Mouse (Mus musculus) forebrain, postnatal 0 days (tissue): ENCODE results near the gene Ddx56. TPM values are rescaled to one million over a fixed set of nuclear protein-coding genes. Genes with fewer than 3 reads are reported as not detected.

Experiments
- ATAC-seq: fragments of 200-750 bp; cut with Nextera tagmentation; 2 replicates; pipeline ENCODE4 v1.8.0; 2017; ENCODE audit warnings: mild to moderate bottlenecking, moderate library complexity
- DNase-seq: peaks from one replicate; pipeline ENCODE4 v3.0.0-alpha.2; 2015
- H3K27ac ChIP-seq: fragments of 300-500 bp; sonication (generic); 2 replicates; pipeline ENCODE4 v1.5.1; 2014; ENCODE audit warnings: low read depth, mild to moderate bottlenecking, antibody characterized with exemption, low read length, moderate library complexity, mixed read lengths
- H3K27me3 ChIP-seq: fragments of 300-500 bp; sonication (generic); 2 replicates; pipeline ENCODE4 v1.6.1; 2014; ENCODE audit warnings: mild to moderate bottlenecking, low read length, mixed read lengths; ENCODE audit not compliant: insufficient read depth
- H3K36me3 ChIP-seq: fragments of 300-500 bp; sonication (generic); 2 replicates; pipeline ENCODE4 v1.6.1; 2014; ENCODE audit warnings: mild to moderate bottlenecking, moderate library complexity; ENCODE audit not compliant: insufficient read depth
- H3K4me1 ChIP-seq: fragments of 300-500 bp; sonication (generic); 2 replicates; pipeline ENCODE4 v1.6.1; 2014; ENCODE audit warnings: antibody characterized with exemption; ENCODE audit not compliant: insufficient read depth
- H3K4me2 ChIP-seq: fragments of 300-500 bp; sonication (generic); 2 replicates; pipeline ENCODE4 v1.6.1; 2014; ENCODE audit warnings: low read depth, mild to moderate bottlenecking, moderate library complexity
- H3K4me3 ChIP-seq: fragments of 300-500 bp; sonication (generic); 2 replicates; pipeline ENCODE4 v1.5.1; 2014; ENCODE audit warnings: low read depth, low read length, mixed read lengths
- H3K9ac ChIP-seq: fragments of 300-500 bp; sonication (generic); 2 replicates; pipeline ENCODE4 v1.6.1; 2014; ENCODE audit warnings: mild to moderate bottlenecking
- H3K9me3 ChIP-seq: fragments of 300-500 bp; sonication (generic); 2 replicates; pipeline ENCODE4 v1.6.1; 2016; ENCODE audit warnings: low read length
- CTCF ChIP-seq: sonication (generic); IDR thresholded peaks from 2 replicates; pipeline ENCODE4 v1.5.1; 2016; ENCODE audit warnings: antibody characterized with exemption, control low read depth, low read depth
- WGBS: fragments of 180-500 bp; shearing (Covaris S2); extraction: QIAGEN DNeasy Blood & Tissue Kit; methylation state at CpG from one replicate; pipeline ENCODE4 v1.1.7; 2014; 5-methylcytosine and 5-hydroxymethylcytosine counted together
- polyA plus RNA-seq: library from polyadenylated mRNA; unstranded; fragments of >200 nt; fragmentation: Nextera tagmentation; extraction: Ambion mirVana; gene quantifications from 2 replicates; pipeline ENCODE4 v1.2.1, GENCODE M21; 2015
- total RNA-seq: library from RNA; depleted of rRNA; stranded (reverse); fragments of >200 nt; gene quantifications from 2 replicates; pipeline ENCODE4 v1.2.3, GENCODE M21; 2014; rRNA removed

The Ddx56 gene
- total RNA-seq, result 70.4 and 76.9 TPM in 2 replicates
- polyA plus RNA-seq, result 65.7 and 71.3 TPM in 2 replicates

DNA sequence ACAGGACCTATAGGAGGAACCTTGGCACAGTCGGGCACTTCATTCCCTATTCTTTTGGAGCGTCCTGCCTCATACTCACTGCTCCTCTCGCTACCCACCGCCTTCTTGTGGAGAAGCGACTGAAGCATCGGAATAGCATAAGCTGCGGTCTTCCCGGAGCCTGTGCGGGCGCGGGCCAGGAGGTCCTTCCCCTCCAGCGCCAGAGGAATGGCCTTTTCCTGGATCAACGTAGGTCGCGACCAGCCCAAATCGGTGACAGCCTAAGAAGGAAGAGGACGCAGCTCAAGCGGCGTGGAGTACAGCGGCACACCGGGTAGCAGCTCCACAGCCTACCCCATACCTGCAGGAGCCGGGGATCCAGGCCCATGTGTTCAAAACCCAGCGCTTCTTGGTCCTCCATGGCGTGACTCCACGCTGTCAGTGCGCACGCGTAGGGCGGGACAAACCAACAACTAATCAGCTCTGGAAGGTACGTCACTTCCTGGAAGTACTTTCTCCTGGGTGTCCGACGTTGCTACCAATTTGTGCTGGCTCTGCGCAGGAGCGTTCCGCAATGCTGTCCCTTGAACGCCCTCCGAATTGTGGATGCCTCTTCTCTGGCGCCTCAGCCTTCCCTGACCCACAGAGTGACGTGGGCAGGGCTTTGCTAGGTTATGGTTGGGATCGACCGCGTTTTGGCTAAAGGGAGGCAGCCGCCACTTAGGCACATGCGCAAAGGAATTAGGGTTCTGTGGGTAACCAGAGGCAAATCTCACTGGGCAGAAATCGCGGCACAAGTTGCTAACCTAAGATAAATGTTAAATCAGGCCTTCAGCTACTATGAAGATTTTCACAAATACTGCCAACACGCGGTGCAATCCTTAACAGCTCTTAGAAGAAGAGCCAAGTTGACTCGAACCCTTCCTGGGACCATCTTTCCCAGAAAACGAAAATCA is at the start of gene Ddx56:
Ddx56 (minus strand) TSS at position 453 of the 935 bp plus-strand sequence.
- peak within 1 kb of the TSS; percentile 76 for H3K4me2 ChIP-seq
- H3K4me3 ChIP-seq, result peak within 1 kb of the TSS; percentile 81
- peaks cover 10% of the 10 kb centered on the region for H3K4me1 ChIP-seq
- H3K27ac ChIP-seq, result peak within 1 kb of the TSS; percentile 94
- ATAC-seq (peak; percentile 99), DNase-seq (peak; percentile 95)
- H3K9me3 ChIP-seq, result no peaks in the 10 kb centered on the region
- WGBS, result 3% methylated on average over 50 of the region's 50 CpGs
- H3K9ac ChIP-seq, result peak within 1 kb of the TSS; percentile 64
- H3K27me3 ChIP-seq, result no peaks in the 10 kb centered on the region
- peaks cover 55% of the 10 kb centered on the region for H3K36me3 ChIP-seq
- TF ChIP-seq CTCF, result 0 out of 2 replicates have a peak, but pooled peaks have one; percentile 1

DNA sequence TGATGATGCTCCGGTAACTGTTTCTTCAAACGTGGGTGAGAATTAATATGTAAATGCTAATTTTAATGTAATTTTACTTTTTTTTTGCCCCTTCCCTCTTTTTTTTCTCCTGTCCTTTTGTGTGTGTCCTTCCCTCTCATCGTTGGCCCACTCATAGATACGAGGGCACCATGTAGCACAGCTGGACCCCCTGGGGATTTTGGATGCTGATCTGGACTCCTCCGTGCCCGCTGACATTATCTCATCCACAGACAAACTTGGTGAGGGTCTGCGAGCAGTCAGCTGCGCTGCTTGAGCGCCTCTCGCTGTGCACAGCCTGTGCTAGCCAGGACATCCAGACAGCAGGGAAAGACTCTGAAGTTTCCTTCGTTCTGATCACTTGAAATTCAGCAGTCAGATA is 49.2 kb upstream of the Ddx56 start:
- no peak overlapping the region for H3K9ac ChIP-seq
- ATAC-seq, result no peak
- TF ChIP-seq CTCF, result no peak
- DNase-seq, result no peak
- no peaks in the 10 kb centered on the region for H3K9me3 ChIP-seq
- no peak overlapping the region for H3K27ac ChIP-seq
- H3K36me3 ChIP-seq, result peaks cover 35% of the 10 kb centered on the region
- H3K27me3 ChIP-seq, result no peaks in the 10 kb centered on the region
- no peak overlapping the region for H3K4me2 ChIP-seq
- WGBS, result 84% methylated on average over 11 of the region's 11 CpGs
- H3K4me3 ChIP-seq, result no peak overlapping the region
- no peaks in the 10 kb centered on the region for H3K4me1 ChIP-seq

DNA sequence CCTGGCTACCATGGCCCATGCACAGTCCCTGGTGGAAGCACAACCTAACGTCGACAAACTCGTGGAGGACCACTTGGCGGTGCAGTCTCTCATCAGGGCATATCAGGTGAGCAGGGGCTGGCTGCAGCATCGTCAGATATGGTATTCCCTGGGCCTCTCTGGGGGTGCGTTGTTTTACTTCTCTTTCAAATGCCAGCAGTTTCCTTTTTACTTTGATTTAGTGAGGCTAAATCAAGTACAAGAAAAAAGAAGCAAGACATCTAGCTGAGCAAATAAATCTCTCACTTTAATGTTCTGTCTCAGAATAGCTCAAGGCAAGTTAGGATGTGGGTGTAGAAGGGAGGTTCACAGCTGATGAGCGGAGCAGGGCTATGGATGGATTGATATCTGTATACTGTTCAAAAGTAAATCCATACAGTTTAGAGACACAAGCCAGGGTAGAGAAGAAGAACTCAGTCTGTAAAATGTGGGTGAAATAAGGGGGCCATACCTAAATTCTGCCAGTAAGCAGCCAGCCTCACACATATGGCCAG is 46.4 kb upstream of the Ddx56 start:
- Histone ChIP-seq H3K4me3 (no peak overlapping the region), H3K4me2 (no peak overlapping the region), H3K27me3 (no peaks in the 10 kb centered on the region), H3K9ac (no peak overlapping the region), H3K4me1 (no peaks in the 10 kb centered on the region), H3K27ac (no peak overlapping the region), H3K9me3 (no peaks in the 10 kb centered on the region), H3K36me3 (peaks cover 26% of the 10 kb centered on the region)
- TF ChIP-seq CTCF, result no peak
- DNase-seq, result no peak
- ATAC-seq, result no peak
- 87% methylated on average over 7 of the region's 7 CpGs for WGBS

DNA sequence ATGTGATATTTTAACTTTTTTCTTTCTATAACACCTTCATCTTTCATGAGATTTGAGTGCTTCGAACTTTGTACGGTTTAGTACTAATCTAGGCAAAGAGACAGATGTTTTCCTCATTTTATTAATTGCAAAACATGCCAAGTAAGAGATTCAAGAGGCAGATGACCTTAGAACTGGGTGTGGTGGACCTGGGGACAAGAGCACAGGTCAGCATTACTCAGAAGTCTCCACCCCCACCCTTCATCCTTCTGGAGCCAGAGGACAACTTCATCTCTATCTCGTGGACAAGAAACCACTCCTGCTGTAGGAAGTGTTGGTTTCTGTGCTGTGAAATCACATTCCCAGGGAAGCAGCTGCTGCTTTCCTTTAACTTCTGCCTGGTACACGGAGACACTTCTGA is 40.6 kb upstream of the Ddx56 start:
- Histone ChIP-seq H3K27me3 (no peaks in the 10 kb centered on the region), H3K4me1 (no peaks in the 10 kb centered on the region), H3K4me2 (no peak overlapping the region), H3K36me3 (peaks cover 18% of the 10 kb centered on the region), H3K9ac (no peak overlapping the region), H3K27ac (no peak overlapping the region), H3K9me3 (no peaks in the 10 kb centered on the region), H3K4me3 (no peak overlapping the region)
- 96% methylated on average over 4 of the region's 4 CpGs for WGBS
- ATAC-seq, result no peak
- TF ChIP-seq CTCF, result no peak
- no peak for DNase-seq

DNA sequence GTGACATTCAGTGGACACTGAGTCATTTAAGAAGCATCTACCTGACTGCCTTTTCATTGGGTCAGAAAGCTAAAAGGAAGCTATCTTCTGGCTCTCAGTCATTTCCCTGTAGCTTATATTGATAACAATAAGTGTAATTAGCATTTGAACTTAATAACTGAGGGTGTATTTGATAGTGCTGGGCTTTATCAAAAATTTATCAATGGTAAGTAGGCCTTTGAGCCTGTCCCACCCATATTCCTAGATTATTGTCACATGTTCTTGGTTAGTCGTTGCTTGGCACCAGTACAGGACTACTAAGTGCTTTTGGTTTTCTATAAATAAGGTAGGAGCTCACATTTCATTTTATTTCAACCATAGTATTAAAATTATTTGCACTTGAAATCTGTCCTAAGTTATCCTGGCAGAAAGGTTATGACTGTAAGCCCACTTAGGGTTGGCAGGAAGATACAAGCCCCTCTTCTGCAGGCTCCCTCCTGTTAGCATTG is 38.4 kb upstream of the Ddx56 start:
- WGBS, result 93% methylated on average over 1 of the region's 1 CpGs
- DNase-seq (no peak), ATAC-seq (no peak)
- Histone ChIP-seq H3K4me2 (no peak overlapping the region), H3K9me3 (no peaks in the 10 kb centered on the region), H3K36me3 (peaks cover 20% of the 10 kb centered on the region), H3K4me3 (no peak overlapping the region), H3K27me3 (no peaks in the 10 kb centered on the region), H3K27ac (no peak overlapping the region), H3K9ac (no peak overlapping the region), H3K4me1 (no peaks in the 10 kb centered on the region)
- no peak for TF ChIP-seq CTCF

DNA sequence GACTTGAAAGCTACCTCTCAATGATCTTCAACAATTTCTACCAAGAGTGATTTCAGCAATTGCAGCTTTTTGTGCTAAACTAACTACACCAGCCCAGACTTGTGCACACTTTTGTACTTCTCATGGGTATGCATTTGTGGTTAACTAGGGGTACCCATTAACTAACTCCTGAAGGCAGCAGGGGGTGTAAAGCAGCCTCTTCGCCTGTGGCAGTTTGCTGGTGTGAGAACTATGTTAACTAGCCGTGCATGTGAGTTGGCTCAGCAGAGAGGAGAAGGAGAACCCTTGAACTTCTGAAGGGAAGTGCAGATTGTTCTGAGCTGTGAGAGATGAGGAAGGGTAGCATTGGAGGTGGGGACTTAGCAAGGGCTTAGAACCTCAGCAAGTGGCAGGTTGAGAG is 35.2 kb upstream of the Ddx56 start:
- no peak overlapping the region for H3K4me2 ChIP-seq
- ATAC-seq, result no peak
- TF ChIP-seq CTCF, result no peak
- WGBS, result 89% methylated on average over 2 of the region's 2 CpGs
- no peaks in the 10 kb centered on the region for H3K27me3 ChIP-seq
- no peak overlapping the region for H3K9ac ChIP-seq
- DNase-seq, result no peak
- no peak overlapping the region for H3K27ac ChIP-seq
- no peaks in the 10 kb centered on the region for H3K4me1 ChIP-seq
- H3K4me3 ChIP-seq, result no peak overlapping the region
- no peaks in the 10 kb centered on the region for H3K9me3 ChIP-seq
- H3K36me3 ChIP-seq, result peaks cover 37% of the 10 kb centered on the region

DNA sequence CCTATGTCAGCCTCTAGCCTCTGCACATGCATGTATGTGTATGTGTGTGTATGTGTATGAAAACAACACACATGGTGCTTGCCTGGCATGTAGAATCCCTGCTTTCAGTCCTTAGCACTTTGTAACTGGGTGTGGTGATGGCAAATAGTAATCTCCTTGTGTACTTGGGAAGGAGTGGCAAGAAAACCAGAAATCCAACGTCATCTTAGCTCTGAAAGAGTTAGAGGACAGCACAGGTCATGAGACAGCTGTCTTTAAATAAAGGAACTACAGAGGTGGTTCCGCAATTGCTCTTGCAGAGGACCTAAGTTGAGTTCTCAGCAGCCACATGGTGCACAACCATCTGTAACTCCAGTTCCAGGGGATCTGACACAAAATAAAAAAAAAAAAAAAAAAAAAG is 31.9 kb upstream of the Ddx56 start:
- H3K4me2 ChIP-seq, result no peak overlapping the region
- TF ChIP-seq CTCF, result no peak

More for the DNA sequence above, 31.9 kb upstream of the Ddx56 start:
- H3K27ac ChIP-seq, result no peak overlapping the region
- H3K9ac ChIP-seq, result no peak overlapping the region
- no peaks in the 10 kb centered on the region for H3K4me1 ChIP-seq
- WGBS, result 92% methylated on average over 2 of the region's 2 CpGs
- H3K4me3 ChIP-seq, result no peak overlapping the region
- H3K36me3 ChIP-seq, result peaks cover 40% of the 10 kb centered on the region
- DNase-seq (no peak), ATAC-seq (no peak)
- H3K27me3 ChIP-seq, result no peaks in the 10 kb centered on the region
- H3K9me3 ChIP-seq, result no peaks in the 10 kb centered on the region
